Mouse (Mus musculus) kidney, postnatal 0 days (tissue): ENCODE results near the gene Zfp607b. TPM values are rescaled to one million over a fixed set of nuclear protein-coding genes. Genes with fewer than 3 reads are reported as not detected.

Source experiments
- ATAC-seq: fragments of 200-750 bp; cut with Nextera tagmentation; replicated peaks from 2 replicates; pipeline ENCODE4 v1.8.0; 2017; ENCODE audit warnings: low read depth, moderate number of reproducible peaks, moderate TSS enrichment, moderate library complexity; ENCODE audit not compliant: low FRiP score
- DNase-seq: peaks from one replicate; pipeline ENCODE4 v3.0.0-alpha.2; 2016; ENCODE audit warnings: low spot score
- H3K27ac ChIP-seq: fragments of 300-500 bp; sonication (generic); 2 replicates; pipeline ENCODE4 v1.5.1; 2014; ENCODE audit warnings: mild to moderate bottlenecking
- H3K27me3 ChIP-seq: fragments of 300-500 bp; sonication (generic); 2 replicates; pipeline ENCODE4 v1.6.1; 2014; ENCODE audit warnings: low read length, mixed read lengths; ENCODE audit not compliant: insufficient read depth
- H3K36me3 ChIP-seq: fragments of 300-500 bp; sonication (generic); 2 replicates; pipeline ENCODE4 v1.6.1; 2014; ENCODE audit warnings: low read length, mixed read lengths; ENCODE audit not compliant: insufficient read depth
- H3K4me1 ChIP-seq: fragments of 300-500 bp; sonication (generic); replicated peaks from 2 replicates; pipeline ENCODE4 v1.6.1; 2014; ENCODE audit warnings: antibody characterized with exemption, low read length, mixed read lengths; ENCODE audit not compliant: insufficient read depth
- H3K4me2 ChIP-seq: fragments of 300-500 bp; sonication (generic); 2 replicates; pipeline ENCODE4 v1.6.1; 2014; ENCODE audit warnings: mild to moderate bottlenecking, low read length, moderate library complexity, mixed read lengths
- H3K4me3 ChIP-seq: fragments of 300-500 bp; sonication (generic); replicated peaks from 2 replicates; pipeline ENCODE4 v1.5.1; 2014; ENCODE audit warnings: low read depth, low read length
- H3K9ac ChIP-seq: fragments of 300-500 bp; sonication (generic); 2 replicates; pipeline ENCODE4 v1.6.1; 2014; ENCODE audit warnings: low read depth, low read length
- H3K9me3 ChIP-seq: fragments of 300-500 bp; sonication (generic); replicated peaks from 2 replicates; pipeline ENCODE4 v1.6.1; 2016; ENCODE audit warnings: low read length, inconsistent platforms, mixed read lengths
- CTCF ChIP-seq: IDR thresholded peaks from 2 replicates; pipeline ENCODE4 v1.5.1; 2016; ENCODE audit warnings: antibody characterized with exemption, low read depth, mild to moderate bottlenecking, moderate library complexity
- WGBS: fragments of 180-500 bp; shearing (Covaris S2); extraction: QIAGEN DNeasy Blood & Tissue Kit; methylation state at CpG from one replicate; pipeline ENCODE4 v1.1.7; 2014; 5-methylcytosine and 5-hydroxymethylcytosine counted together
- polyA plus RNA-seq: library from polyadenylated mRNA; unstranded; fragments of >200 nt; fragmentation: Nextera tagmentation; extraction: Ambion mirVana; gene quantifications from 2 replicates; pipeline ENCODE4 v1.2.1, GENCODE M21; 2015

Zfp607b gene
- polyA plus RNA-seq, 1 experiment from 2014 or later, result 3.2 TPM

- ATAC-seq, result no peak
- Histone ChIP-seq H3K4me1 (no peaks in the 10 kb centered on the region), H3K27me3 (no peaks in the 10 kb centered on the region), H3K27ac (no peak overlapping the region), H3K9ac (no peak overlapping the region), H3K4me2 (no peak overlapping the region), H3K4me3 (no peak overlapping the region), H3K36me3 (no peaks in the 10 kb centered on the region), H3K9me3 (no peaks in the 10 kb centered on the region)
- WGBS, result 46% methylated on average over 5 of the region's 5 CpGs
- DNase-seq, result peak; percentile 54
- peak; percentile 79 for TF ChIP-seq CTCF
These were observed 1.9 kb downstream of the Zfp607b start for GRCm38 (mm10) chr7:27691076-27691475.

GRCm38 (mm10) chr7:27696711-27697110 is 7.6 kb downstream of the Zfp607b start:
- TF ChIP-seq CTCF, result no peak
- no peak overlapping the region for H3K27ac ChIP-seq
- 55% methylated on average over 3 of the region's 3 CpGs for WGBS

GRCm38 (mm10) chr7:27710402-27710801 is 21.3 kb downstream of the Zfp607b start:
- no peak overlapping the region for H3K4me2 ChIP-seq
- no peaks in the 10 kb centered on the region for H3K36me3 ChIP-seq
- H3K9ac ChIP-seq, result no peak overlapping the region
- DNase-seq (no peak), ATAC-seq (no peak)
- no peaks in the 10 kb centered on the region for H3K27me3 ChIP-seq
- H3K4me3 ChIP-seq, result no peak overlapping the region
- H3K4me1 ChIP-seq, result no peaks in the 10 kb centered on the region
- no peak for TF ChIP-seq CTCF
- H3K27ac ChIP-seq, result no peak overlapping the region
- H3K9me3 ChIP-seq, result no peaks in the 10 kb centered on the region
- 88% methylated on average over 7 of the region's 7 CpGs for WGBS

More at GRCm38 (mm10) chr7:27696711-27697110, 7.6 kb downstream of the Zfp607b start:
- DNase-seq (no peak), ATAC-seq (no peak)
- Histone ChIP-seq H3K36me3 (no peaks in the 10 kb centered on the region), H3K9me3 (no peaks in the 10 kb centered on the region), H3K4me2 (no peak overlapping the region), H3K9ac (no peak overlapping the region), H3K27me3 (no peaks in the 10 kb centered on the region), H3K4me1 (no peaks in the 10 kb centered on the region), H3K4me3 (no peak overlapping the region)

DNA sequence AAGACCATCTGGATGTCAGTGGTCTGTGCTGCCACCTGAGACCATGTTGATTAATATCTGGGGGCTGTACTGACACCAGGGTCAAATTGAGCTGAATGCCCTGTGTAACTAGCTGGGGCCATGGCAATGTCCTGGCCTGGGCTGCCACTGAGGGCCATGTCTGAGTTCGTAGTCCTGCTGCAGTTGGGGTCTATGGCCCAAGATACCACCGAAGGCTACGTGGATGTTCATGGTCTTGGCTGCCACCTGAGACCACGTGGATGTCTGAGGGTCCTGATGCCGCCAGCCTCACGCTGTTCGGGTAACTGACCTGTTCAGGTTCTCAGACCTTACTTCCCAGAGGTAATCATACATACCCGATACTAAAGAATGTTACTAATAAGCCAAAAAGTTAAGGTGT is 32.8 kb downstream of the Zfp607b start:
- no peak overlapping the region for H3K4me2 ChIP-seq
- no peak for TF ChIP-seq CTCF
- WGBS, result 95% methylated on average over 8 of the region's 8 CpGs
- H3K27me3 ChIP-seq, result no peaks in the 10 kb centered on the region
- DNase-seq, result no peak
- H3K27ac ChIP-seq, result no peak overlapping the region
- ATAC-seq, result no peak
- no peaks in the 10 kb centered on the region for H3K9me3 ChIP-seq
- H3K9ac ChIP-seq, result no peak overlapping the region
- H3K36me3 ChIP-seq, result no peaks in the 10 kb centered on the region
- no peaks in the 10 kb centered on the region for H3K4me1 ChIP-seq
- no peak overlapping the region for H3K4me3 ChIP-seq

DNA sequence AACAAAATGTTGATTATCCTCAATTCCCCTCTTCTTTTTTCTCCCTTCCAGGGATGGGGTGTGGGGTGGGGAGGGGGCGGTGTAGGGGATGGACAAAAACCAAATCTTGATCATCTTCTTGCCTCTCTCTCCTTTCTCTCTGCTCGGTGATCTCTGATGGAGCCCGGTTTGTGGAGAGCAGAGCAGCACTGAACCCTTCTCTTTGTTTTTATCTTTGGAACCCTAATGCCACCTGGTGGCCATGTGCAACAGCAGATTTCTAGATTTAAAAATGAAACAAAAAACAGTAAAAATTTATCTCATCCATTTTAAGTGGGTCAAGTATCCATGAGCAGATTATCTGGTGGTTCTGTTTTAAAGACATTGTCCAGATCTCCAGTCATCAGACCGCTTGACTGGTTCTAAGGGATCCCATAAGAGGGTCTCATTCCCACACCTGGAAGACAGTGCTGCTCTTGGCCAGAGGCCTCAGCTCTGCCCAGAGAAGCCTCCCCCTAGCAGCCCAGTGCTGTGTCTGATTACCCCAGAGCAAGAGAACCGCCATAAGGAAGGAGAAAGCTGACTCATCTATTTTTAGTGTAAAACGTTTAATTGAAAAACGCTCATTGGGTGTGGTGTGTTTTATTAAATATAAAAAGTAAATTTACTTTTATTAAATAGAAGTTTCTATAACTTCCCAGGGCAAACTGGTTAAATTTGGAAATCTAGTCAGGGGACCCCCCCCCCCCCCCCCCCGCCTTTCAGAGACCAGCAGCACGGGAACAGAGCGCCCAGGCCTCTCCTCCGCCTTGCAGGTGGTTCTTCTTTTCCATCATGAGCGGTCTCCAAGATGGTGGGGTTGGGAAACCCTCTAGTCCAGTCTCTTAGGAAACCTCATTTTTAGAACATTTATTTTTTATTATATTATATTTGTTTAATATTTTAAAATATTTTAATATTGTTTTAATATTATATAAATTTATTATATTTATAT is 36.7 kb downstream of the Zfp607b start:
- Histone ChIP-seq H3K27me3 (no peaks in the 10 kb centered on the region), H3K4me3 (no peak overlapping the region), H3K27ac (no peak overlapping the region), H3K9ac (no peak overlapping the region), H3K9me3 (no peaks in the 10 kb centered on the region), H3K4me2 (no peak overlapping the region), H3K36me3 (no peaks in the 10 kb centered on the region), H3K4me1 (no peaks in the 10 kb centered on the region)
- peak; percentile 76 for TF ChIP-seq CTCF
- ATAC-seq (no peak; the same call in none of the 2 replicates), DNase-seq (peak; percentile 88)
- 45% methylated on average over 12 of the region's 12 CpGs for WGBS

GRCm38 (mm10) chr7:27727471-27727870 is 38.3 kb downstream of the Zfp607b start:
- Histone ChIP-seq H3K27me3 (no peaks in the 10 kb centered on the region), H3K4me2 (no peak overlapping the region), H3K4me3 (no peak overlapping the region), H3K27ac (no peak overlapping the region), H3K9ac (no peak overlapping the region), H3K9me3 (no peaks in the 10 kb centered on the region), H3K36me3 (no peaks in the 10 kb centered on the region), H3K4me1 (no peaks in the 10 kb centered on the region)
- WGBS, result 53% methylated on average over 2 of the region's 2 CpGs
- DNase-seq (no peak), ATAC-seq (no peak)
- no peak for TF ChIP-seq CTCF
